ENCODE assay signal across 8 mouse cellular contexts in genomic region chr4:94437717-94438435, GRCm38 (mm10).
A peak's percentile ranks its signal among the peaks of the same experiment; 100 is the strongest.
DNase-seq lines count a peak whose midpoint lies in the region; ATAC-seq lines count a peak whose summit lies in the region.

No protein-coding gene starts in this region.

- no peak for ATAC-seq in erythroblast, adult 5-6 weeks (replicated peaks; ENCODE audit: low FRiP score, poor library complexity, severe bottlenecking)
- ATAC-seq in intestine, embryonic 15.5 days, result no peak

- peak; percentile 5 for DNase-seq in heart, adult 8-10 months (ENCODE audit: low spot score)
- DNase-seq in heart, postnatal 25 days (ENCODE audit: low spot score), result no peak
- DNase-seq in right cerebral cortex, postnatal 10 days (ENCODE audit: low spot score in 2 of 2), result peak; percentile 23 to 33
- no peak for DNase-seq in right cerebral cortex, postnatal 36 days (ENCODE audit: low spot score in 2 of 2)
- DNase-seq in heart, postnatal 4 days, result peak; percentile 39
- DNase-seq in ovary, postnatal 14 days (ENCODE audit: low spot score), result peak; percentile 2

- intact Hi-C loops in heart, postnatal 25 days (cut with DNase I), result no loop called here

- no peak overlapping the region for H3K27ac ChIP-seq in intestine, embryonic 15.5 days

- H3K4me2 ChIP-seq in intestine, embryonic 15.5 days (replicated peaks), result no peak overlapping the region

- no peak overlapping the region for H3K4me3 ChIP-seq in intestine, embryonic 15.5 days (replicated peaks)

- H3K27me3 ChIP-seq in intestine, embryonic 15.5 days (replicated peaks), result no peaks in the 10 kb centered on the region

- no peaks in the 10 kb centered on the region for H3K9me3 ChIP-seq in intestine, embryonic 15.5 days

- no peak overlapping the region for H3K9ac ChIP-seq in intestine, embryonic 15.5 days

- H3K36me3 ChIP-seq in intestine, embryonic 15.5 days, result no peaks in the 10 kb centered on the region

- 59% methylated on average over 10 of the region's 10 CpGs for WGBS in intestine, embryonic 15.5 days

- H3K4me1 ChIP-seq in intestine, embryonic 15.5 days (replicated peaks), result no peaks in the 10 kb centered on the region

Comparison
In these comparisons a context has a peak if more than half of its experiments do, and no peak if none do; other contexts are left out.
1. DNase-seq: peak in heart, adult 8-10 months (single experiment), right cerebral cortex, postnatal 10 days (2 of 2), heart, postnatal 4 days (single experiment) and ovary, postnatal 14 days (single experiment); none in heart, postnatal 25 days (single experiment) and right cerebral cortex, postnatal 36 days (0 of 2).